Mouse (Mus musculus) bone marrow, adult 2 months (tissue): Measurements from ENCODE around the gene Pogk.

Source experiments
- CTCF ChIP-seq: fragments of 200-500 bp; IDR thresholded peaks from 2 replicates; pipeline ENCODE4 v1.5.1; 2011; ENCODE audit warnings: low read length, control low read depth; ENCODE audit not compliant: control insufficient read depth, insufficient read depth
- POLR2A ChIP-seq: fragments of 200-500 bp; IDR thresholded peaks from 2 replicates; pipeline ENCODE4 v1.6.1; 2011; ENCODE audit warnings: low read depth, mild to moderate bottlenecking, control low read depth, low read length, borderline replicate concordance; ENCODE audit not compliant: control insufficient read depth

DNA sequence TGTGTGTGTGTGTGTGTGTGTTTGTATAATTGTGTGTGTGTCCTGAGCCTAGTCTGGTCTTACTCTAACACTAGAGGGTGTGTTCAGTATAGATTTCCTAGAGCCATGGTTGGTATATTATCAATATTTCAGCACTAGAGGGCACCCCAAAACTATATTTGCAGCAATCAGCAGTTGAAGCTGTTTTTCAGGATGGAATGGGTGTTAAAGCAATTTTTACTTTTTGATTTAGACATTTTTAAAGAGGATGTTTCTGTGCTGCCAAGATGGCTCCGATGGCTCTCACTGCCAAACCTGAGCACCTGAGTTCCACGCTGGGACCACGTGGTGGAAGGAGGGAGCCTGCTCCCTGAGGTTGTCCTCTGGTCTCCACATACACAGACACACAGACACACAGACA lies 19.4 kb upstream of the Pogk start:
- no peak for TF ChIP-seq POLR2A
- no peak for TF ChIP-seq CTCF
